Mouse (Mus musculus): ENCODE results near the gene Ets1.

GRCm38 (mm10) chr9:32675671-32676409 lies 39.8 kb downstream of the Ets1 start:
- TF ChIP-seq GATA1 (IDR thresholded peaks at IDR 0.05; ENCODE audit: borderline replicate concordance, low read length), result no peak
- no peak for TF ChIP-seq FLI1 (IDR thresholded peaks at IDR 0.05; ENCODE audit: low read length)
